Mouse (Mus musculus) lung, embryonic 16.5 days (tissue): ENCODE measurements around the gene A930017K11Rik. TPM values are rescaled to one million over a fixed set of nuclear protein-coding genes. Genes with fewer than 3 reads are reported as not detected.

ENCODE experiments used
- ATAC-seq: fragments of 200-750 bp; cut with Nextera tagmentation; 2 replicates; pipeline ENCODE4 v1.8.0; 2017; ENCODE audit warnings: low read depth, mild to moderate bottlenecking, moderate library complexity
- H3K27ac ChIP-seq: fragments of 300-500 bp; sonication (generic); 2 replicates; pipeline ENCODE4 v1.5.1; 2014; ENCODE audit warnings: mild to moderate bottlenecking, control low read depth, low read length
- H3K27me3 ChIP-seq: fragments of 300-500 bp; sonication (generic); 2 replicates; pipeline ENCODE4 v1.6.1; 2014; ENCODE audit warnings: low read depth, low read length, mixed read lengths; ENCODE audit not compliant: control insufficient read depth, insufficient read depth
- H3K36me3 ChIP-seq: fragments of 300-500 bp; sonication (generic); 2 replicates; pipeline ENCODE4 v1.6.1; 2014; ENCODE audit warnings: low read length; ENCODE audit not compliant: control insufficient read depth, insufficient read depth
- H3K4me1 ChIP-seq: fragments of 300-500 bp; sonication (generic); replicated peaks from 2 replicates; pipeline ENCODE4 v1.6.1; 2014; ENCODE audit warnings: low read length, mixed read lengths; ENCODE audit not compliant: control insufficient read depth, insufficient read depth
- H3K4me2 ChIP-seq: fragments of 300-500 bp; sonication (generic); 2 replicates; pipeline ENCODE4 v1.6.1; 2014; ENCODE audit warnings: low read depth, low read length, control low read depth
- H3K4me3 ChIP-seq: fragments of 300-500 bp; sonication (generic); 2 replicates; pipeline ENCODE4 v1.5.1; 2014; ENCODE audit warnings: mild to moderate bottlenecking, low read length, control low read depth
- H3K9ac ChIP-seq: fragments of 300-500 bp; sonication (generic); 2 replicates; pipeline ENCODE4 v1.6.1; 2014; ENCODE audit warnings: low read length, control low read depth
- H3K9me3 ChIP-seq: fragments of 300-500 bp; sonication (generic); 2 replicates; pipeline ENCODE4 v1.6.1; 2016; ENCODE audit warnings: low read length; ENCODE audit not compliant: control insufficient read depth
- WGBS: fragments of 180-500 bp; shearing (Covaris S2); extraction: QIAGEN DNeasy Blood & Tissue Kit; methylation state at CpG from one replicate; pipeline ENCODE4 v1.1.7; 2014; 5-methylcytosine and 5-hydroxymethylcytosine counted together
- polyA plus RNA-seq: library from polyadenylated mRNA; unstranded; fragments of >200 nt; fragmentation: Nextera tagmentation; extraction: Ambion mirVana; gene quantifications from 2 replicates; pipeline ENCODE4 v1.2.1, GENCODE M21; 2015

A930017K11Rik gene
- polyA plus RNA-seq, 1 experiment from 2014 or later = 0.16 TPM

DNA sequence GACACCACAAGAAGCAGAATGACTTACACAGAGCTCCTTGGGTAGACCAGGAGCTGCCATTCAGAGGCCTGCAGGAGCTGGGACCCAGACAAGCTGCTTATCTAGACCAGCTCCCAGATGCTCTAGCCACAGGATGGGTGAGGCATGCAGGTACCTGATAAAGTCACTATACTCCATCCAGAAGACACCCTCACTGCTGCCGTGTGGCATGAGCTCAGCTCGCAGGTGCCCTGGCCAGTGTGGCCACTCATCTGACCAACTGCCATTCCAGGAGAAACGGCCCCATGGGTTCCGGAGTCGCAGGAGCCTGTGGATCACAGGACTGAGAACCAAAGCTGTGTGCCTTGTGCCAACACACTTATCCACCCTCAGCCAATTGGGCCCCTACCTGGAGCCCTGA is 9.2 kb upstream of the A930017K11Rik start:
- Histone ChIP-seq H3K4me1 (no peaks in the 10 kb centered on the region), H3K36me3 (peaks cover 7% of the 10 kb centered on the region), H3K9ac (no peak overlapping the region), H3K4me3 (no peak overlapping the region), H3K9me3 (no peaks in the 10 kb centered on the region), H3K4me2 (no peak overlapping the region), H3K27me3 (no peaks in the 10 kb centered on the region), H3K27ac (no peak overlapping the region)
- no peak for ATAC-seq
- 91% methylated on average over 5 of the region's 5 CpGs for WGBS

DNA sequence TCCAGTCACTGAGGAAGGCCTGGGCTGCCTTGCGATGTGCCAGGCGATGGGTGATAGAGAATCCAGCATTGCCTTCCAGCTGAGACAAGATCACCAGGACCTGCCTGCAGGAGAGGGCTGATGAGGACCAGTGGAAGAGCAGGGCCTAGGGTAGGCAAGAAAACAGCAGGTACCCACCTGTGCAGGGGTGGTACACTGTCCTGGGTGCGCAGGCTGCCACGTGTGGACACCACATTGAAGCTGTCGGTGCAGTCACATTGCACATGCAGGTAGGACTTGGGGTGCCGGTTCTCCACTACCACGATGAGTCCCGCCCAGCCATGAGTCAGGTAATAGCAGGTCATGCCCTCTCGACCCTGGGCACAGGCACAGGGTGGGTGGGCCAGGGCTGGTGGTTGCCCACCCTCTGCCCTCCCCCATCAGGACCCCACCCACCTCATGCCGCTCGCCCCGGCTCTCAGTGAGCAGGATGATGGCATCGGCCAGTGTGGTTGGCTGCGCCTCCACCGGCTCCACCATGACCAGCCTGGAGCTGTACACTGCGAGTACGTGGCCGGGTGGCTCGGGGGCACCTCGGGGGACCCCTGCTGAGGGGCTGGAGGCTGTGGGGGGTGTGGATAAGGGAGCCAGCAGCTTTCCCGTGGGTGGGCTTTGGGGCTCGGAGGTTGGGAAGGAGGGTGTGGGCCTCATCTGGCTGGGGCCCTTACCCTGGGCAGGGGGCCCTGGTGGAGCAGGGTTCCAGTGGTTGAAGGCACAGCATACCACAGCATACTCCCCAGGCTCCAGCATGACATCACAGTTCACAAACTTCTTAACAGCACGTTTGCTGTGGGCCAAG is 7.5 kb upstream of the A930017K11Rik start:
- WGBS = 87% methylated on average over 23 of the region's 23 CpGs
- Histone ChIP-seq H3K36me3 (peaks cover 7% of the 10 kb centered on the region), H3K4me3 (no peak overlapping the region), H3K27ac (no peak overlapping the region), H3K9ac (no peak overlapping the region), H3K4me1 (no peaks in the 10 kb centered on the region), H3K9me3 (no peaks in the 10 kb centered on the region), H3K27me3 (no peaks in the 10 kb centered on the region), H3K4me2 (no peak overlapping the region)
- no peak for ATAC-seq

DNA sequence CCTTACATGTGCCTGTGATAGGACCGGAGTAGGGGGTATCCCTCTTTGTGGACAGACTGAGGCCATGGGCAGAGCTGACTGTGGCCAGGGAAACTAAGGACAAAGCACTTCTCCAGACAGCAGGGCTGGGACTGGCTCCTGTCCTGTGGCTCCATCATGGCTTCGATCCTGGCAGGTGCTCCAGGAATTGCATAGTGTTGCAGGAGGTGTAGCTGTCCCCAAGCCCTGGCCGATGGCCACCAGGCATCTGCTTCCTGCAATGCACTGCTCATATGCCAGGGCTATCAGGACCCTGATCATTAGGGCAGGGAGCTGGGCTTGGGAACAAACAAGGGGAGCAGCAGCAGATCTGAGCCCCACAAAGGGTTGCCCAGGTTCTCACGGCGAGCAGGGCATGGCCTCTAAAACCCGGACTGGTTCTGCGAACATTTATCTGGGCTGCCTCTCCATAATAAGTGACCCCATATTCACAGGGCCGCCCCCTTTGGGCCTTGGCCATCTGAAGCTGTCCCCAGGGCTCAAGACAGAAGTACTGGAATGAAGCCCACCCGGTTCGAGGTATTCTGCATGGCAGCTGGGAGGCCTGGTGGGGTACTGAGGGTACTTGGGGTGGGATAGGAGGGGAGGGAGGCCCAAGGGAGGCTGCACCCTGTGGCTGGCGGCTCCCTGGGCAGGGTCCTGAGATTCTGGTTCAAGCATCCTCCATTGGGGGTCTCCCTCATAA is 6.6 kb upstream of the A930017K11Rik start:
- no peak overlapping the region for H3K9ac ChIP-seq
- peaks cover 7% of the 10 kb centered on the region for H3K36me3 ChIP-seq
- WGBS = 93% methylated on average over 11 of the region's 11 CpGs
- ATAC-seq = no peak
- H3K9me3 ChIP-seq = no peaks in the 10 kb centered on the region
- peaks cover 2% of the 10 kb centered on the region; the same call in 1 of the 2 replicates for H3K27me3 ChIP-seq
- no peak overlapping the region for H3K4me3 ChIP-seq
- no peak overlapping the region for H3K27ac ChIP-seq
- H3K4me1 ChIP-seq = no peaks in the 10 kb centered on the region
- H3K4me2 ChIP-seq = no peak overlapping the region

DNA sequence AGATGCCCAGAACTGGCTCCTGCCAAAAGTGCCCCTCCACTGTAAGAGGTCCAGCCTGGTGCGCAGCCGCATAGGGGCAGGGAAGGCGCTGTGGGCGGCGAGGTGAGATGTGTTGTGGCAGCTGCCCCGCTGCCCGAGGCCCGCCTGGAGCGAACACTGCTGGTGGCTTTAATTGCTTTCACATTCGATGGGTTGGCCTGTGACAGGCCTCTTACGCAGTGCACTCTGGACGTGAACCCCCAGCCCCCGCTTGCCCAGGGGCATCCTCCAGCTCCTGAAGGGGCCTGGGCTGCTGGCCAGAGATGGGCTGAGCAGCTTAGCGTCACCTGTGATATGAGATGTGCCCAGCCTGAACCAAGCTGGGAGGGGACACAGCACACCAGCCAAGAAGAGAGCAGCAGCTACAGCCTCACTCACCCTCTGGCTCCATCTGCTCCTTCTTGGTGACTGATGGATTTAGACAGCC is 5.3 kb upstream of the A930017K11Rik start:
- no peak overlapping the region for H3K27ac ChIP-seq
- peaks cover 7% of the 10 kb centered on the region for H3K36me3 ChIP-seq
- H3K4me3 ChIP-seq = no peak overlapping the region
- H3K4me1 ChIP-seq = no peaks in the 10 kb centered on the region
- H3K9me3 ChIP-seq = no peaks in the 10 kb centered on the region
- no peak overlapping the region for H3K9ac ChIP-seq
- H3K4me2 ChIP-seq = no peak overlapping the region
- H3K27me3 ChIP-seq = peaks cover 14% of the 10 kb centered on the region
- 82% methylated on average over 14 of the region's 14 CpGs for WGBS
- ATAC-seq = no peak

DNA sequence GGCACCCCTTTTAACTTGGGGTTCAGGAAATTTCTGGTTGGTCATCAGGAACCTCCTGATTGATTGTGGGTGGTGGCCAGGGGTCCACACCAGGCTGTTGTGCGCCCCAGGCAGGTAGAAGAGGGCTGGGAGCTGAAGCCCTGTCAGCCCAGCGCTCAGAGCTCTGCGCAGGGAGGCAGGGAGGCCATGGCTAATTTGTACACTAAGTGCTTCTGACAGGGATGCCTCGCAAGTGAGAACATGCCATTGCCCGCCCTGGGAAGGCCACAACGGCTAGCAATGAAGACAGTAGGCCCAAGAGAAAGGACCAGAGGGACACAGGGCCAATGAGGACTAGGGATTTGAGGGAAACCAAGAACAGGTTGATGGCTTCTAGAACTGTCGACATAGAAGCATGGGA is 4.3 kb upstream of the A930017K11Rik start:
- Histone ChIP-seq H3K4me1 (peaks cover 6% of the 10 kb centered on the region), H3K4me3 (no peak overlapping the region), H3K36me3 (peaks cover 5% of the 10 kb centered on the region), H3K4me2 (no peak overlapping the region), H3K9me3 (no peaks in the 10 kb centered on the region), H3K27ac (no peak overlapping the region), H3K27me3 (peaks cover 24% of the 10 kb centered on the region), H3K9ac (no peak overlapping the region)
- 87% methylated on average over 7 of the region's 7 CpGs for WGBS
- no peak for ATAC-seq

DNA sequence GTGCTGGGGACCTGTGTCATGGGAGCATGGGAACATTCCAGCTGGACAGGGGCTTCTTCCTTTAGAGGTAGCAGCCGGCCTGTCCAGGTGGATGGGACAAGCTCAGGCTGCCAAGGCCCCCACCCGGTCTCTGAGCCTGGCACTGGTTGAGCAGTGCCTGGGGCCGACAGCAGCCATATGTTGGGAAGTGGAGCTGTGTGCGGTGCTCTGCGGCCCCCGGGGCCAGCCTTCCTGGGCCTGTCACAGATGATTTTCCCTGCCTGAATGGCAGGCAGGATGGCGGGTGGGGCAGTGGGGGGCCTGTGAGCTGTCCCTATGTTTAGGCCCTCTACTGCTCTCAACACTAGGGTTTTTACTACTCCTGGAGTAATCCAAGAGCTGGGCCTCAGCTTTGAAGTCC is 3.8 kb upstream of the A930017K11Rik start:
- no peak overlapping the region for H3K27ac ChIP-seq
- H3K27me3 ChIP-seq = peaks cover 29% of the 10 kb centered on the region
- peaks cover 10% of the 10 kb centered on the region for H3K4me1 ChIP-seq
- no peak overlapping the region for H3K4me3 ChIP-seq
- H3K9ac ChIP-seq = no peak overlapping the region
- ATAC-seq = no peak
- H3K4me2 ChIP-seq = no peak overlapping the region
- WGBS = 67% methylated on average over 7 of the region's 7 CpGs
- H3K9me3 ChIP-seq = no peaks in the 10 kb centered on the region
- peaks cover 5% of the 10 kb centered on the region for H3K36me3 ChIP-seq

DNA sequence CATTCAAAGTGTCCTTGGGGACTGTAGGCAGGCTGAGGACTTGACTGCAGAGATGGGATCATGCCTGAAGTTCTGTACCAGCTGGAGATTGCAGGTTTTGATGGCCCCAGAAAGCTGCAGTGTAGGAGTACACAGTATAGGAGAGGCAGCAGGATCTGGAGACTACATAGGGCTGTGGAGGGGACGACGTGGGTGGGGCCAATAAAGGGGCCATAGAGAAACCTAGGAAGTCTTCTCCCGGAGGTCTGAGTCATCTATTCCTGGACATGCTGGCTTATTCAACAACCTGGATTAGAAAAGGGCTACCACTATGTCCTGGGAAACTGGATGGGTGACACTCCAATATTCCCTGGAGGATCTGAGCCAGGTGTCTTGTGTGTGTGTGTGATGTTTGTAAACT is 3.4 kb upstream of the A930017K11Rik start:
- no peaks in the 10 kb centered on the region for H3K9me3 ChIP-seq
- peaks cover 5% of the 10 kb centered on the region for H3K36me3 ChIP-seq
- ATAC-seq = no peak
- H3K4me1 ChIP-seq = peaks cover 13% of the 10 kb centered on the region
- H3K4me2 ChIP-seq = no peak overlapping the region
- peaks cover 33% of the 10 kb centered on the region for H3K27me3 ChIP-seq
- no peak overlapping the region for H3K4me3 ChIP-seq
- H3K27ac ChIP-seq = no peak overlapping the region
- 69% methylated on average over 3 of the region's 3 CpGs for WGBS
- H3K9ac ChIP-seq = no peak overlapping the region

DNA sequence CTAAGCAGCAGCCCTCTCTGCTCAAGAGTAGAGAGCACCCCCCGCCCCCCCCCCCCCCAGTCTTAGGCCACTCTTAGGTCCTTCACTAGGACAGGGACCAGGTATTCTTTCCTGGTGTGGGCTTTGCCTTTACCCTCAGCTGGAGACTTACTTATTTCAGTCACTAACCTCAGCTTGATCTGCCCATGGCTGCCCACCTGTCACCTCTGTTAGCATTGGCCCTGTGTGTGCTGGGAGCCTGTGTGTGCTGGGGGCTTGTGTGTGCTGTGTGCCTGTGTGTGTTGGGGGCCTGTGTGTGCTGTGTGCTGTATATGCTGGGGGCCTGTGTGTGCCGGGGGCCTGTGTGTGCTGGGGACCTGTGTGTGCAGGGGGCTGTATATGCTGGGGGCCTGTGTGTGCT is 2.3 kb upstream of the A930017K11Rik start:
- WGBS = 88% methylated on average over 2 of the region's 2 CpGs

DNA sequence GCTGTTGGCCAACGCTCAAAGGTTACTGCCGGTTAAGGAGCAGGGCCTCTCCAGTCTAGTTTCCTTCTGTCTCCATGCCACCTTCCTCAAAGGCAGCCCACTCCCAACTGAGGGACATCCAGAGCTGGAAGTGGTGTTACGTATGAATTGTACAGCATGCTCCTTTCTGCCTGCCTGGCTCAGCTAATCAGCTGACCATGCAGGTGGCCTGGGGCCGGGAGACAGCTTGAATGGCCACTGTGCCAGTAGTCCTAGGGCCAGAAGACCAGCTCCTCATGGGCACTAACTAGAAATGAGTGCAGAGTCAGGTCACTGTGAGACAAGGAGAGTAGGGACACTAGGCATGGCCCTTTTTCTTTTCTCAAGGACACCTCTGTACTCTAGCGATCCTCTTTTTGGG is 796 bp upstream of the A930017K11Rik start:
- H3K4me1 ChIP-seq = peaks cover 13% of the 10 kb centered on the region
- no peaks in the 10 kb centered on the region for H3K9me3 ChIP-seq
- H3K4me3 ChIP-seq = no peak overlapping the region
- peaks cover 2% of the 10 kb centered on the region; the same call in 1 of the 2 replicates for H3K36me3 ChIP-seq
- H3K4me2 ChIP-seq = no peak overlapping the region
- no peak for ATAC-seq
- no peak overlapping the region for H3K9ac ChIP-seq
- H3K27ac ChIP-seq = no peak overlapping the region
- H3K27me3 ChIP-seq = peaks cover 44% of the 10 kb centered on the region
- 71% methylated on average over 5 of the region's 5 CpGs for WGBS

More for the DNA sequence above, 2.3 kb upstream of the A930017K11Rik start:
- Histone ChIP-seq H3K4me2 (no peak overlapping the region), H3K27me3 (peaks cover 44% of the 10 kb centered on the region), H3K9ac (no peak overlapping the region), H3K9me3 (no peaks in the 10 kb centered on the region), H3K4me3 (no peak overlapping the region), H3K4me1 (peaks cover 13% of the 10 kb centered on the region), H3K36me3 (peaks cover 5% of the 10 kb centered on the region), H3K27ac (no peak overlapping the region)
- ATAC-seq = no peak
